Mouse (Mus musculus) CH12.LX (cell line): ENCODE results near the gene Dlx4. TPM values are rescaled to one million over a fixed set of nuclear protein-coding genes. Genes with fewer than 3 reads are reported as not detected.

Experiments
- DNase-seq: peaks from one replicate; pipeline ENCODE4 v3.0.0-alpha.2; 2013; ENCODE audit errors: extremely low read depth
- H3K27ac ChIP-seq: 2 replicates; pipeline ENCODE4 v1.5.1; 2012; ENCODE audit warnings: low read depth, mild to moderate bottlenecking, control low read depth, moderate library complexity; ENCODE audit not compliant: insufficient read depth
- H3K27me3 ChIP-seq: replicated peaks from 2 replicates; pipeline ENCODE3; 2012; ENCODE audit warnings: inconsistent platforms
- H3K36me3 ChIP-seq, 2 experiments: replicated peaks in 1 of 2; 2 replicates each; pipeline versions ENCODE3 to v1.6.1; 2012; ENCODE audit warnings: inconsistent platforms in 1 of 2, low read length in 1 of 2, mild to moderate bottlenecking in 1 of 2, mixed read lengths in 1 of 2, moderate library complexity in 1 of 2; ENCODE audit not compliant: control insufficient read depth in 1 of 2, insufficient read depth in 1 of 2
- H3K4me1 ChIP-seq, 2 experiments: 2 replicates each; pipeline ENCODE4 v1.6.1; 2012; ENCODE audit warnings: inconsistent platforms in 1 of 2, moderate library complexity in 1 of 2; ENCODE audit not compliant: insufficient read depth in 2 of 2, control insufficient read depth in 1 of 2
- H3K4me2 ChIP-seq: 2 replicates; pipeline ENCODE4 v1.6.1; 2012; ENCODE audit warnings: low read depth, mild to moderate bottlenecking, control low read depth; ENCODE audit not compliant: poor library complexity, insufficient read depth, severe bottlenecking
- H3K4me3 ChIP-seq, 3 experiments: fragments of 150-350 bp in 1 of 3; sonication (generic) in 1 of 3; replicated peaks in 1 of 3; 2 replicates each; pipeline versions ENCODE3 to v1.5.1; 2011 to 2012; ENCODE audit warnings: low read depth in 2 of 3, low read length in 2 of 3, mild to moderate bottlenecking in 2 of 3, moderate library complexity in 2 of 3, control low read depth in 1 of 3, improper control_type of control experiment in 1 of 3, inconsistent platforms in 1 of 3, mixed read lengths in 1 of 3; ENCODE audit not compliant: poor library complexity in 1 of 3
- H3K79me2 ChIP-seq: replicated peaks from 2 replicates; pipeline ENCODE4 v1.6.1; 2012; ENCODE audit warnings: mild to moderate bottlenecking, moderate library complexity; ENCODE audit not compliant: control insufficient read depth, poor library complexity, insufficient read depth, severe bottlenecking; ENCODE audit errors: extremely low read depth
- H3K9ac ChIP-seq: 2 replicates; pipeline ENCODE4 v1.6.1; 2012; ENCODE audit warnings: low read depth, mild to moderate bottlenecking, control low read depth, moderate library complexity; ENCODE audit not compliant: insufficient read depth
- H3K9me3 ChIP-seq: replicated peaks from 2 replicates; pipeline ENCODE3; 2012; ENCODE audit warnings: low read length, inconsistent platforms, mixed read lengths
- CHD1 ChIP-seq: IDR thresholded peaks from 2 replicates; pipeline ENCODE4 v1.6.1; 2012; ENCODE audit warnings: low read depth, low read length, improper control_type of control experiment, inconsistent platforms
- CHD2 ChIP-seq: IDR thresholded peaks from 2 replicates; pipeline ENCODE4 v1.6.1; 2011; ENCODE audit warnings: low read length, improper control_type of control experiment
- E2F4 ChIP-seq: IDR thresholded peaks from 2 replicates; pipeline ENCODE4 v1.6.1; 2011; ENCODE audit warnings: low read depth, low read length, improper control_type of control experiment; ENCODE audit not compliant: insufficient replicate concordance
- IRF4 ChIP-seq: IDR thresholded peaks from 2 replicates; pipeline ENCODE4 v1.6.1; 2014; ENCODE audit warnings: low read depth, mild to moderate bottlenecking, inconsistent platforms, low read length, improper control_type of control experiment
- JUN ChIP-seq: IDR thresholded peaks from 2 replicates; pipeline ENCODE4 v1.6.1; 2011; ENCODE audit warnings: low read depth, mild to moderate bottlenecking, low read length, improper control_type of control experiment, moderate library complexity; ENCODE audit not compliant: insufficient read depth
- MXI1 ChIP-seq: IDR thresholded peaks from 2 replicates; pipeline ENCODE4 v1.6.1; 2011; ENCODE audit warnings: mild to moderate bottlenecking, low read depth, low read length, improper control_type of control experiment
- MYC ChIP-seq: IDR thresholded peaks from 2 replicates; pipeline ENCODE4 v1.6.1; 2011; ENCODE audit warnings: low read depth, mild to moderate bottlenecking, improper control_type of control experiment, low read length
- NELFE ChIP-seq: IDR thresholded peaks from 2 replicates; pipeline ENCODE4 v1.6.1; 2011; ENCODE audit warnings: low read depth, low read length, improper control_type of control experiment
- PAX5 ChIP-seq: IDR thresholded peaks from 2 replicates; pipeline ENCODE4 v1.6.1; 2012; ENCODE audit warnings: low read length, inconsistent platforms, mixed read lengths
- SIN3A ChIP-seq: IDR thresholded peaks from 2 replicates; pipeline ENCODE4 v1.6.1; 2012; ENCODE audit warnings: low read length, improper control_type of control experiment, inconsistent platforms
- SMC3 ChIP-seq: IDR thresholded peaks from 2 replicates; pipeline ENCODE4 v1.6.1; 2011; ENCODE audit warnings: low read depth, low read length, improper control_type of control experiment
- UBTF ChIP-seq: IDR thresholded peaks from 2 replicates; pipeline ENCODE4 v1.6.1; 2012; ENCODE audit warnings: low read depth, mild to moderate bottlenecking, inconsistent platforms, low read length, improper control_type of control experiment, moderate library complexity
- dilution Hi-C: fragments of 300-500 bp; cut with MboI; formaldehyde crosslinking; loops from 2 replicates; pipeline ENCODE4 v1.14.3; 2020; ENCODE audit warnings: low sequenced_read_pairs; ENCODE audit not compliant: extremely low pct_unique_long_range_greater_than_20kb, extremely low pct_ligation_motif_present
- in situ Hi-C: fragments of 300-500 bp; cut with MboI; formaldehyde crosslinking; loops from 3 replicates; pipeline ENCODE4 v1.14.3; 2019; ENCODE audit warnings: low sequenced_read_pairs, low pct_ligation_motif_present, low pct_unique_long_range_greater_than_20kb, mixed read lengths
- polyA plus RNA-seq: library from polyadenylated mRNA; unstranded; fragments of >175 nt; gene quantifications from 2 replicates; pipeline ENCODE4 v1.2.1, GENCODE M21; 2012; ENCODE audit warnings: low read depth; ENCODE audit not compliant: insufficient read length
- total RNA-seq, 2 experiments: library from RNA; depleted of rRNA; stranded (reverse); fragments of 300-350 nt in 1 of 2; fragments of >200 nt in 1 of 2; gene quantifications; 2 replicates each; pipeline ENCODE4 v1.2.3; 2012 to 2014

The Dlx4 gene
- total and polyA plus RNA-seq, 3 experiments: 0.25 TPM; not detected in 2

DNA sequence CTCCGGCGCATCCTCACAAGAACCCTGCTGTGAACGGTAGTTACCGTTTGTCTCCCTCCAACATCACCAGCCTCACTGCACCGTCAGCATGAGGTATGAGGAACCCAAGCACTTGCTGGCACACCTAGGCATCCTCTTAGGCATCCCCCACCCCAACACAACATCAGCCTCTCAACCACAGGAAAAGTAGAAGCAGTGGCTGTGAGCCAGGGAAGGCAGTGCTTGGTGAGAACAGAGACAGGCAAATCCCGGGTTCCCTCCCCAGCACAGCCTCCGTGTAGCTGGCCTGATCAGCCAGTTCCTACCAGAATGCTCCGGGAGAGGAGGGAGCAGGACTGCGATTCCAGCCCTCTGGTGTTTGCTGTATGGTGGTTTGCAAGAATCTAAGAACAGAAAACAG, 2.7 kb upstream of the Dlx4 start:
- no peak for TF ChIP-seq SMC3
- TF ChIP-seq IRF4: no peak
- no peak for TF ChIP-seq MYC
- TF ChIP-seq NELFE: no peak
- no peak for TF ChIP-seq CHD1
- TF ChIP-seq SIN3A: no peak
- Histone ChIP-seq H3K4me3 (no peak overlapping the region), H3K79me2 (no peaks in the 10 kb centered on the region), H3K27ac (no peak overlapping the region), H3K9ac (no peak overlapping the region), H3K9me3 (no peaks in the 10 kb centered on the region), H3K36me3 (no peaks in the 10 kb centered on the region), H3K4me1 (peaks cover 8 to 27% of the 10 kb centered on the region in 2 experiments), H3K4me2 (no peak overlapping the region), H3K27me3 (peaks cover 96% of the 10 kb centered on the region)
- dilution Hi-C loops (loop anchor here (25.0 kb wide), 1 partner anchor 89 kb away; no protein-coding TSS in a partner anchor), in situ Hi-C loops (no loop called here)
- DNase-seq: no peak

DNA sequence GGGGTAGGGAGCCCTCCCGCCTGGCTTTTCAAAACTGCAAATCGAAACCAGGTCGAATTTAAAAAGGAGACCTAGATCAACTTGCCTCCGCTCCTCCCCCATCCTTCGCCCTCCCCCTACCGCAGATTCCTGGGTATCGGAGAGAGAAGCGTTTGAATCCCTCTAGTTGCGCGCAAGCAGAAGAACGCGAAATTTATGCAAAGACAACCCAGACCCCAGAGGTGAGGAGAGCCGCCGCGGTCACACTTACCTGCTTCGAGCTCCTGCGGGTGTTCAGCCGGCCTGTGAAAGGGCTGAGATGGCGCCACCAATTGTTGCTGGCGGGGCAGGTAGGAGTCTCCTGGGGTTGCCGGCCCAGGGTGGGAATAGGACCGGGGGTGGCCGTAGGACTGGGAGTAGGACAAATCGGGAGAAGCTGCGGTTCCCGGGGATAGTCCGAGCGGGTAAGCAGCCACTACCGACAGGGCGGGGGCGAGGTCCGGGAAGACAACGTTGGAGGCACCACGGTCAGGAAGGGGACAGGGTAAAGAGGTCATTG, 1.0 kb downstream of the Dlx4 start:
- peak overlapping the region in 2 of 3 experiments; percentile 9 to 10 for H3K4me3 ChIP-seq
- H3K27me3 ChIP-seq: peaks cover 98% of the 10 kb centered on the region
- H3K9me3 ChIP-seq: no peaks in the 10 kb centered on the region
- H3K79me2 ChIP-seq: no peaks in the 10 kb centered on the region
- in situ Hi-C loops: no loop called here
- no peak overlapping the region for H3K9ac ChIP-seq
- H3K27ac ChIP-seq: no peak overlapping the region
- H3K4me2 ChIP-seq: peak overlapping the region; percentile 79
- dilution Hi-C loops: loop anchor here (25.0 kb wide), 1 partner anchor 92 kb away; no protein-coding TSS in a partner anchor
- H3K36me3 ChIP-seq: no peaks in the 10 kb centered on the region
- TF ChIP-seq CHD2 (no peak), UBTF (no peak), JUN (no peak), PAX5 (no peak), MXI1 (no peak)
- H3K4me1 ChIP-seq: peaks cover 0 to 16% of the 10 kb centered on the region in 2 experiments; a peak in 2 of 4 replicates
- no peak for DNase-seq

DNA sequence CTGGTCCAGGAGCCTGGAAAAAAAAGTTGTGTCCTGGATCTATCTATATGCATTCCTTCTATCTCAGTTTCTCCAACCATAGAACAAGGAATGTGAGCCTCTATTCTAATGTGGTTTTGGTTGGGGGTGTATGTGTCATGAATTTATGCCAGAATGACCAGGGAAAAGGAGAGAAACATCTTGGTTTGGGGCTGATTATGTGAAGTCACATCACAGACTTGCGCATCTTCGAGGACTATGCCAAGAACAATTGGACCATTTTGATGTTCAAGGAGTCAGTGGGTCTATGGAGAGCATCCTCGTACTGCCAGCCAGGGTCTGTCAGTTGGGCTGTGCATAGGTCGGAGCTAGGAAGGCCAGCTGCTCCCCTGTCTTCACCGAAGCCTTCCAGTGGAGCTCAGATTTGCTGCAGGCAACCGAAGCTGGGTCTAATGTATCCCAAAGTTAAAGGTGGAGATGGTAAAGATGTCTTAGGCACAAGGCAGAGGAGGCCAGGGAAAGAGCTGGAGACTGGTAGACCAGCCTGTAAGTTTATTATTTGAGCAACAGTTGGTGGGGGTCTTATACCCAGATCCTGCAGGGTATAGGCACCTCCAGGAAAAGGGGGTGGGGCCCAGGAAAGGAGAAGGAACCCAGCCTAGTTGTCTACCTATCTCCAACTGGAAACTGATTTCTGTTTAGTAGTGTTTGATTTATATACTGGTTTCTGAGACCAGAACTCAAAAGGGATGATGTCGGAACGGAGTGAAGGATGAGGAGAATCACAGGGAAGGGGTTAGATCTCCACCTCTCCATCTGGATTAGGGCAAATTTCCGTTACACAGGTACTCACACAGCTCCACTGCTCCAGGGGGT, 1.7 kb downstream of the Dlx4 start:
- Histone ChIP-seq H3K27me3 (peaks cover 98% of the 10 kb centered on the region), H3K79me2 (no peaks in the 10 kb centered on the region), H3K4me1 (peaks cover 0 to 16% of the 10 kb centered on the region in 2 experiments; a peak in 2 of 4 replicates), H3K4me3 (no peak overlapping the region), H3K9me3 (no peaks in the 10 kb centered on the region), H3K27ac (no peak overlapping the region), H3K36me3 (no peaks in the 10 kb centered on the region), H3K4me2 (peak overlapping the region; percentile 79), H3K9ac (no peak overlapping the region)
- dilution Hi-C loops: loop anchor here (25.0 kb wide), 1 partner anchor 93 kb away; no protein-coding TSS in a partner anchor
- in situ Hi-C loops: no loop called here
- DNase-seq: no peak
- TF ChIP-seq E2F4 (no peak), PAX5 (no peak), MXI1 (no peak), NELFE (no peak)
